Mouse (Mus musculus) activated CD4-positive, CD25-positive, alpha-beta regulatory T cell, adult 4 months (primary cell): Measurements from ENCODE around the gene Pex1. TPM values are rescaled to one million over a fixed set of nuclear protein-coding genes. Genes with fewer than 3 reads are reported as not detected.
A peak's percentile ranks its signal among the peaks of the same experiment; 100 is the strongest.
"Not testable (repeated sequence)": the region's sequence is repeated elsewhere in the genome, so short reads cannot be mapped to it uniquely, and the experiment has no call there.

Source experiments
- ATAC-seq: one replicate; pipeline ENCODE4 v1.8.0; 2017
- polyA plus RNA-seq, 2 experiments: library from polyadenylated mRNA; unstranded; fragments of 100-300 nt; shearing (Covaris generic); gene quantifications; one replicate each; pipeline ENCODE4 v1.2.1; 2017

Gene Pex1
- polyA plus RNA-seq, result 10 to 100 TPM; 13.3 to 13.9 TPM

DNA sequence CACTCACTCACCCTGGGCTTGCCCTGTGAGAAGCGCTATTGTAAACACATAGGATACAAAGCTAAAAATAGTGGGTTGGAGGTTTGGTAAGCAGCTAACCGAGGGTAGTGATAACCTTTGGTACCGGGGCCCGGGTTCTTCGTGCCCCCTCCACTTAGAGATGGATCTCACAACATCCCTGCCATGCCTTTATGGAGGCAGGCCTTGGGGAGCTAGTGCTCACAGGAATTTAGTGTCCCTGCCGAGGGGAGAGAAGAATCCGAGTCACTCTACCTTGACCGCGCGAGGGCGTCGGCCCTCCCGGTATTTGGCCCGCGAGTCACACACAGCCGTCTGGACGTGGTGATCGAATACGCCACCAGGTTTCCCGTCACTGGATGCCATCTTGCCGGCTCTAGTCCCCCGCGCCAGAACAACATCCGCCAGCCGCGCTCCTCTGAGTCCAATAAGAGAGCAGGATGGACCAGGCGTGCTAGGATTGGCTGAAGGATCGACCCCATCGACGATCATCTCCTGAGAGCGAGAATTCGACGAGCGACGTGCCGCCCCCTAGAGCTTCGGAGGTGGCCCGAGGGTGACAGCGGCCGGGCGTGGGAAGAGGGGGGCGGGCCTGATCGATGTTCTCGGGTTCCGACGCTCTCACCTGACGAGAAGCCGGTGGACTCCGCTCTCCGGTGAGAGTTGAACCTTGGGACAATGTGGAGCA lies at the start of gene Pex1:
Gene Pex1 (plus strand): TSS at position 374 of the 706 bp plus-strand sequence.
- ATAC-seq, result peak; percentile 94

DNA sequence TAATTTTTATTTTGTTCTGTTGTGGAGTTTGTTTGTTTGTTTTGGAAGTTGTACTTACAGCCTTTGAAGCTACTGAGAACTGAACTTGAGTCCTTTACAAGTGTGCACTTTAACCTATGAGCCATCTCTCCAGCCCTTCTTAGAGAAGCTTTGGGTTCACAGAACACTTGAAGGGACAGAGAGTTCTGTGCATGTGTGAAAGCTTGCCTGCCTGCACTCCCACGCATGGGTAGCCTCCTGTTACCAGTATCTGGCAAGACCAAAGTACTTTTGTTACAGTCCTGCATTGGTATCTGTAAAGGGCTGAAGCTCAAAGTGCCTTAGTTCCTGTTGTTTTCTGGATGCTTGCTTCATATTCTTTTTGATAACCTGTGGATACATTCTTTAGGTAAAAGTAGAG lies 49.6 kb upstream of the Pex1 start:
- no peak for ATAC-seq

DNA sequence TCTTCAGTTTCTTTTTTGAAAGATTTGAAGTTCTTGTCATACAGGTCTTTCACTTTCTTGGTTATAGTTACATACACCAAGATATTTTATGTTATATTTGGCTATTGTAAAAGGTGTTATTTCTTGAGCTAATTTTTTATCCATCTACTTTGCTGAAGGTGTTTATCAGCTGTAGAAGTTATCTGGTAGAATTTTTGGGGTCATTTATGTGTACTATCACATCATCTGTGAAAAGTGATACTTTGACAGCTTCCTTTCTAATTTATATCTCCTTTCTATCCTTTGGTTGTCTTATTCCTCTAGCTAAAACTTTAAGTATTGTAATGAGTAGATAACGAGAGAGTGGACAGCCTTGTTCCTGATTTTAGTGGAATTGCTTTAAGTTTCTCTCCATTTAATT lies 44.4 kb upstream of the Pex1 start:
- ATAC-seq, result no peak

- ATAC-seq, result no peak
These were observed 41.7 kb upstream of the Pex1 start for GRCm38 (mm10) chr5:3554198-3554597.

DNA sequence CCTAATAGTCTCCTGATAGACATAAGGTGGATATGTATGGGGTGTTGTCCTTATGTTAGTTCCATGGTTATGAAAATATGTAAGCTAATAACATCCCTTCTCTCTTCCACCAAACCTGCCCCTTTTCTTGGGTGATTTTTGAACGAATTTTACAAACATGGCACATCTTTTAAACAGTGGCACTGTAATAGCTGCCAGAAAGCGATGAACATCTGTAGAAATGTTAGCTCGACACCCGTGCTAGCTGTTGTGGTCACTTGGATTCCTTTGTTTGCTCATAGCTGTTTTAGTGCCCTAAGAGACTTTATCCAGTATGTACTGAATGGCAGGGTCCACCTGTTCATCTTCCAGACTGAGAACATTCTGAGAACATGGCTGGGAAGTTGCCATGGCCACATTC lies 24.6 kb upstream of the Pex1 start, which contains the start of gene 1700109H08Rik:
Gene 1700109H08Rik (plus strand): TSS at position 301 of the 400 bp plus-strand sequence.
- no peak for ATAC-seq

- ATAC-seq, result no peak
These were observed 21.0 kb upstream of the Pex1 start for GRCm38 (mm10) chr5:3574825-3575224.

GRCm38 (mm10) chr5:3577939-3578338 lies 17.9 kb upstream of the Pex1 start:
- ATAC-seq, result no peak

GRCm38 (mm10) chr5:3579066-3579465 lies 16.8 kb upstream of the Pex1 start:
- no peak for ATAC-seq

DNA sequence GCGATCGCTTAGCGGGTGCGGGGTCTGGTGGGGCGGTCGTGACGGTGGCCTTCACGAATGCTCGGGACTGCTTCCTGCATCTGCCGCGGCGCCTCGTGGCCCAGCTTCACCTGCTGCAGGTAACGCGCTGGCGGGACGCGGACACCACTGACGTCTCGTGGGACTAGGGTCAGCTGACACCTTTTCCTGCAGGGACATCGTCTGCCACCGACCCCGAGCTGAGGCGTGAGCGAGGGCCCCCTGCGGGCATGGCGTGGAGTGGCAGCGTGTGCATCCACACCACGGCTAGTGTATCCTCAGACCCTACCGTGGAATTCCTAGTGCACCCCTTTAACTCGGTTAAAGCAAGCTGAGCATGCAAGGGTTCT lies 517 bp downstream of the Pex1 start, which contains the start of gene Rbm48:
Gene Rbm48 (minus strand): TSS at position 187 of the 368 bp plus-strand sequence.
- ATAC-seq, result peak; percentile 50

GRCm38 (mm10) chr5:3597171-3597570 lies 1.3 kb downstream of the Pex1 start:
- no peak for ATAC-seq

DNA sequence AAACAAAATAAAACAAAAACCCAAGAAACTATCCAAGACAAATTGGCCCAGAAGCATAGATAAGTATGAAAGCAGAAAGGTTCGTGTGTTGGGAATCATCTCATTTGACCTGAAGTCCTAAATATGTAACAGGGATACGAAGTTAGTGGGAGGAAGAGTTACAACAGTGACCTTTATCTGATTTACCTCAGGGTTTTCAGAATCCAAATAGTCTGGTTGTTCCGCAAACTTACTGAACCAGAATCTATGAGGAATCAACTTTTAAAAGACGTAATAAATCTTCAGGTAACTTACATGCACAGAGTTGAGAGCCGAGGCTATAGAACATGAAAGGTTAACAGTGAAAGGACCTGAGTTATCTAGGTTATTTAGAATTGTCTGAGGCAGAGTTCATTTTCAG lies 2.9 kb downstream of the Pex1 start:
- no peak for ATAC-seq

GRCm38 (mm10) chr5:3600298-3600697 lies 4.4 kb downstream of the Pex1 start:
- no peak for ATAC-seq

- ATAC-seq, result no peak
These were observed 4.9 kb downstream of the Pex1 start for GRCm38 (mm10) chr5:3600790-3601189.

DNA sequence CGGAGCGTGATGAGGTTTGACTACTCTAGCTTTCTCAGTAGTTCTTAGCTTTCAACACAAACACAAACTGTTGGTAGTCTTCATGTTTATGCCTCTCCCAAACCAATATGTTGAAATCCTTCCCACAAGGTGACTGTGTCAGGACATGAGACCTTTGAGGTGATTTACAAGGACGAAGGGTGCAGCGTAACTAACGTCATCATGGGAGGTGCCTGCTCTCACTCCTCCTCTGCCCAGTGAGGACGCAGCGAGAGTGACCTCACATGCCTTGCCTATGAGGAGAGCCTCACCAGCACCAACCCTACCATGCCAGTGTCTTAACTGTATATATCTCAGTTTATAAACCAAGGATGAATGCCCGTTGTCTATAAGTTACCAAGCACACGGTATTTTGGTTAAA lies 11.2 kb downstream of the Pex1 start:
- ATAC-seq, result no peak

DNA sequence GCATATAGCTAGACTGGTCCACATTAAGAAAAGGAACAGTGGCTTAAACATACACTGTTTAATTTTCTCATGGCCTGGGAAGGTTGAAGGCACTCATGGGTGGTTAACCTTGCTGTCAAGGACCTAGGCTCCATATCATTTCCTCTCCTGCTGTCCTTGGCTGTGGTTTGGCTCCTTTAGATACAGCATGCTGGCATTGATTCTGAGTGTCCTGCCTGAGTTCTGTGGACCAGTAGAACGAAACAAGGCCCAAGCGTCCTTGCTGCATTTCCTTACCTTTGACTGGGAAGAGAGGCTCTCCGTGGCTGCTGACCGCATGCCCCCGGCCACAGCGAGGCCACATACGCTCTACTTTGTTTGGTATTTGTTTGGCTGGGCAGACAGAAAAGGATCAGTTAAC lies 13.4 kb downstream of the Pex1 start:
- no peak for ATAC-seq

GRCm38 (mm10) chr5:3611835-3612234 lies 16.0 kb downstream of the Pex1 start:
- not testable (repeated sequence) for ATAC-seq

DNA sequence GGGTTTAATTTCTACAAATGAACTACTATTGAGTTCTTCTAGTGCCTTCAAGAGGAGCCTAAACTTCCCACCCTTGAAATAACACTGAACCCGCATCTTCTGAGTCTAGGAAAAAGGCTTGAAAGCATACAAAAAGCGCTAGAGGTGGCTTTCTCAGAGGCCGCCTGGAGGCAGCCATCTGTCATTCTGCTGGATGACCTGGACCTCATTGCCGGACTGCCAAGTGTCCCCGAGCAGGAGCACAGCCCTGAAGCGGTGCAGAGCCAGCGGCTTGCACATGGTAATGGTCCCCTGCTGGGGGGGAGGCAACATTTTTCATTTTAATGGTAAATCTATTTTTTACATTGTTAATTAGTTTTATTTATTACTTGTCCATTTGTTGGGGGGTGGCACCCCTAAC lies 24.6 kb downstream of the Pex1 start:
- ATAC-seq, result no peak

GRCm38 (mm10) chr5:3630055-3630454 lies 34.2 kb downstream of the Pex1 start:
- ATAC-seq, result no peak

DNA sequence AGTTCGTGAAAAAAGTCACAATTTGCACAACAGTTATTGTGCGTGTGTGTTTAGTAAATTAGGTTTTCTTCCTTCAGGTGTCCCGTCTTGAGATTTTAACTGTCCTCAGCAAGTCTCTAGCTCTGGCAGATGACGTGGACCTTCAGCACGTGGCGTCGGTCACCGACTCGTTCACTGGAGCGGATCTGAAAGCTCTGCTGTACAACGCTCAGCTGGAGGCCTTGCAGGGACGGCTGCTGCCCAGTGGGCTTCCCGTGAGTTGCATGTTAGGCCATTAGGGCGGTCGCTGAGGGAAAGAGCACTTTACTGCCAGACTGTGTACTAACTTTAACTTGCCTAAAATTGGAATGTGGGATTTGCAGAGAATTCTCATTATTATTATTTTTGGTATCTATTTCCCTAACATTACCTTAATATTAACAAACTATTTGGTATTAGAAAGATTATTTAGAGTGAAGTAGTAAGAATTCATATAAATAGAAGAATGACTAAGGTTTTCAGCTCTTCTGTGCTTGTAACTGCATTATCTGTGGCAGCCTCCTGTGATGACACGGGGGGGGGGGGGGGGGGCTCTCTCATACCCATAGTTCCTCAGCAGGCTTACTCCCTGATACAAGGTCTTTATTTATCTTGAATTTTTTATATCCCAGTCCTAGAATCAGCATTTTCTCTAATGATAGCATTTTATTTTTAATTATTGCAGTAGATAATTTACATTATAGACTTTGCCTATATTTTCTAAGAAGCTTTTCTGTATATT lies 35.8 kb downstream of the Pex1 start:
- no peak for ATAC-seq

GRCm38 (mm10) chr5:3632285-3632684 lies 36.4 kb downstream of the Pex1 start:
- no peak for ATAC-seq

DNA sequence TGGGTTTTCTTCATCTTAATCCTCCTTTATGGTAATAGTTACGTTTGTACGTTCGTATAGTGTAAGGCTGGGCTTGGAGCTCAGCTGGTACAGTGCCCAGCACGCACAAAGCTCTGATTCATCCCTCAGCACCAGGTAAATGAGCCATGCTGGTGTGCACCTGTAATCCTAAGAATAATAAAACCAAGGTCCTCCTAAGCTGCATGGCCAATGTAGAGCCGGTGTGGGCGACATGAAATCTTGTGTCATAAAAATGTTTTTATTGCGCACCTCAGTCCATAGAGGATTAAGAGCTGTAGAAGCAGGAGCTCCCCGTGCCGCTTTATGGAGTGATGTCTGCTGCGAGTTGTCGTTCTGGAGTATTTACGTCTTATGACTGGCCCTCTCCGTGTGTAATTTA lies 37.4 kb downstream of the Pex1 start:
- ATAC-seq, result no peak

DNA sequence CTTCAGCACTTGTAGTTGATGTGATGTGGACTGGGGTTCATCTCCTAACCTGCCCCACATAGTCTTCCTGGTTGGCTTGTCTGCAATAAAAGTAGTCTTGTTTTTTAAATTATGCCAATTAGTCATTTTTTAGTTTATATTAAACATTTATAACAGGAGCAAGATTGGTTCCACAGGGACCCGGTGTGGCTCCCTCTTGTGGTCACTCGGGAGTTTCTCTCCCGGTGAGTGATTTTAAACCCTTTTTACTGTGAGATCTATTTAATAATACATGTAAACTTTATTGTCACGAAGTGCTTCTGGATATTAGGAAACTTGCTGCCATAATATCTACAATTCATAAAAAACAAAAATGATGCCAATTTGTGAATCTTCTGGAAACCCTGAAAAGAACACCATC lies 38.1 kb downstream of the Pex1 start:
- no peak for ATAC-seq

DNA sequence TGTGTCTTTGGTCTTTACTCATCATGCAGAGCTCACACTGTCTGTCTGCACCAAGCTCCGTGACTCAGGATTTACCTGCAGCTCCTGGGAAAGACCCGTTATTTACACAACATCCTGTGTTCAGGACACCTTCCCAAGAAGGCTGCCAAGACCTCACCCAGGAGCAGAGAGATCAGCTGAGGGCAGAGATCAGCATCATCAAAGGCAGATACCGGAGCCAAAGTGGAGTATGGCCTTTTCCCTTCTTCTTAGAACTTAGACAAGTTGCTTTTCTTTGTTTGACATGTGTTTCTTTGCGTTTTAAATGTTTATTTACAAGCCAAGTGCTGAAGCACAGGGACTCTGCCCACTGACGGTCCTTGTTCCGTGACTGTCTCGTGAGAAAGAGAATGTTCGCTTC lies 39.4 kb downstream of the Pex1 start:
- no peak for ATAC-seq

DNA sequence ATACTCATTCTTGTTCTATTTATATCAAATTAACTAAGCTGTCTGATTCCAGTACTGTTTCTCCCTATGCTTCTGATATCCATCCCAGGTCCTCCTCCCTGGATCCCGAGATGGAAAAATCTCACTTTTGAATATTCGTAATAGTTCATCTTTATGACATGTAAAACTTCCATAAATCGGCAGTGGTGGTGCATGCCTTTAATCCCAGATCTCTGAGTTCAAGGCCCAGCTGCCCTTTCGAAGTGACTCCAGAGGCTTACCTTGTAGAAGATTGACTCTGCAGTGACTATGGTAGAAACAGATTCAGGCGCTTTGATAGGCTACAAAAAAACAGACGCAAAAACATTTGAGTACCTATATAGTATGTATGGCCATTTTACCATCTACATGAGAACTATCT lies 48.8 kb downstream of the Pex1 start:
- no peak for ATAC-seq
